Comparison of ENCODE assay signal across 9 mouse cellular contexts in genomic region chr11:4220443-4221400, GRCm38 (mm10). TPM values are rescaled to one million over a fixed set of nuclear protein-coding genes. Genes with fewer than 3 reads are reported as not detected.
DNase-seq lines count a peak whose midpoint lies in the region; ATAC-seq and TF ChIP-seq lines count a peak whose summit lies in the region.
"Had no signal": no experiment of that assay in that cellular context is flagged by ENCODE, and none has a peak within 500 bp of the region (broad histone marks: within the 10 kb centered on the region; RNA-seq: fewer than 3 reads in every experiment).

No protein-coding gene starts in this region.

- no peak overlapping the region for H3K4me2 ChIP-seq in midbrain, embryonic 11.5 days
- no peak overlapping the region for H3K4me2 ChIP-seq in midbrain, embryonic 15.5 days
- no peak overlapping the region for H3K4me2 ChIP-seq in hindbrain, postnatal 0 days (ENCODE audit: low read depth, low read length)
- no peak overlapping the region for H3K4me2 ChIP-seq in neural tube, embryonic 11.5 days (ENCODE audit: low read depth)
- H3K4me2 ChIP-seq: neural tube, embryonic 12.5 days had no signal

- H3K4me3 ChIP-seq in midbrain, embryonic 11.5 days (ENCODE audit: low read depth, low read length), result no peak overlapping the region
- H3K4me3 ChIP-seq in midbrain, embryonic 15.5 days, result no peak overlapping the region
- H3K4me3 ChIP-seq in hindbrain, postnatal 0 days (ENCODE audit: low read length), result no peak overlapping the region
- no peak overlapping the region for H3K4me3 ChIP-seq in limb, embryonic 10.5 days
- H3K4me3 ChIP-seq in neural tube, embryonic 11.5 days (ENCODE audit: low read depth, low read length), result no peak overlapping the region
- H3K4me3 ChIP-seq in thymus, adult 2 months (ENCODE audit: control insufficient read depth, insufficient read depth, low read length), result no peak overlapping the region
- H3K4me3 ChIP-seq: neural tube, embryonic 12.5 days had no signal

- peak; percentile 85 for TF ChIP-seq CTCF in hindbrain, postnatal 0 days (IDR thresholded peaks at IDR 0.05; ENCODE audit: low read depth)
- TF ChIP-seq CTCF in thymus, adult 2 months (IDR thresholded peaks at IDR 0.05; ENCODE audit: borderline replicate concordance, control insufficient read depth, extremely low read depth, insufficient read depth, low read length, poor library complexity), result peak; percentile 92

- no peak overlapping the region for H3K27ac ChIP-seq in midbrain, embryonic 11.5 days (ENCODE audit: low read depth, low read length)
- no peak overlapping the region for H3K27ac ChIP-seq in midbrain, embryonic 15.5 days
- no peak overlapping the region for H3K27ac ChIP-seq in hindbrain, postnatal 0 days
- no peak overlapping the region for H3K27ac ChIP-seq in limb, embryonic 10.5 days
- H3K27ac ChIP-seq in neural tube, embryonic 11.5 days (ENCODE audit: low read depth, low read length), result no peak overlapping the region
- H3K27ac ChIP-seq in thymus, adult 2 months (ENCODE audit: control insufficient read depth, insufficient read depth, low read length), result no peak overlapping the region
- H3K27ac ChIP-seq: neural tube, embryonic 12.5 days had no signal

- peaks cover 5% of the 10 kb centered on the region; the same call in 1 of the 2 replicates for H3K4me1 ChIP-seq in midbrain, embryonic 11.5 days (ENCODE audit: control insufficient read depth, insufficient read depth, low read length)
- peaks cover 10% of the 10 kb centered on the region for H3K4me1 ChIP-seq in midbrain, embryonic 15.5 days
- peaks cover 4% of the 10 kb centered on the region; the same call in 1 of the 2 replicates for H3K4me1 ChIP-seq in hindbrain, postnatal 0 days (ENCODE audit: insufficient read depth, low read length)
- H3K4me1 ChIP-seq in limb, embryonic 10.5 days, result peaks cover 16% of the 10 kb centered on the region
- 0 out of 2 replicates have a peak, but pooled peaks cover 7% of the 10 kb centered on the region for H3K4me1 ChIP-seq in neural tube, embryonic 11.5 days (ENCODE audit: control insufficient read depth, insufficient read depth, low read length)
- H3K4me1 ChIP-seq in thymus, adult 2 months (replicated peaks; ENCODE audit: control insufficient read depth, insufficient read depth, low read length), result peaks cover 13% of the 10 kb centered on the region; the same call in 1 of the 2 replicates

- H3K36me3 ChIP-seq in midbrain, embryonic 11.5 days (ENCODE audit: control insufficient read depth, insufficient read depth, low read length), result no peaks in the 10 kb centered on the region
- no peaks in the 10 kb centered on the region for H3K36me3 ChIP-seq in midbrain, embryonic 15.5 days (replicated peaks)
- peaks cover under 1% of the 10 kb centered on the region; the same call in 1 of the 2 replicates for H3K36me3 ChIP-seq in hindbrain, postnatal 0 days (ENCODE audit: insufficient read depth, low read length)
- peaks cover 4% of the 10 kb centered on the region; the same call in 1 of the 2 replicates for H3K36me3 ChIP-seq in limb, embryonic 10.5 days
- no peaks in the 10 kb centered on the region for H3K36me3 ChIP-seq in neural tube, embryonic 11.5 days (ENCODE audit: control insufficient read depth, insufficient read depth, low read length)
- no peaks in the 10 kb centered on the region for H3K36me3 ChIP-seq in thymus, adult 2 months (ENCODE audit: control insufficient read depth, insufficient read depth, low read length)

- DNase-seq in midbrain, embryonic 11.5 days (ENCODE audit: low spot score, missing footprints), result peak; percentile 96
- DNase-seq in adrenal gland, postnatal 25 days, result peak; percentile 89
- peak; percentile 75 for DNase-seq in embryo, embryonic 9.5 days (ENCODE audit: extremely low spot score)
- peak; percentile 55 for DNase-seq in hindbrain, postnatal 0 days (ENCODE audit: low spot score)
- DNase-seq in limb, embryonic 10.5 days (ENCODE audit: low spot score), result peak; percentile 84
- peak; percentile 65 for DNase-seq in neural tube, embryonic 11.5 days (ENCODE audit: low spot score)
- DNase-seq in thymus, adult 2 months, result peak; percentile 88

- no peak for TF ChIP-seq POLR2A in thymus, adult 2 months (IDR thresholded peaks at IDR 0.05; ENCODE audit: control insufficient read depth, extremely low read depth, insufficient read depth, low read length, poor library complexity)

- H3K9ac ChIP-seq in midbrain, embryonic 11.5 days (ENCODE audit: low read length), result no peak overlapping the region
- no peak overlapping the region for H3K9ac ChIP-seq in midbrain, embryonic 15.5 days
- no peak overlapping the region for H3K9ac ChIP-seq in hindbrain, postnatal 0 days (replicated peaks; ENCODE audit: low read length)
- no peak overlapping the region for H3K9ac ChIP-seq in neural tube, embryonic 11.5 days (ENCODE audit: low read length)
- H3K9ac ChIP-seq: neural tube, embryonic 12.5 days had no signal

- ATAC-seq in midbrain, embryonic 11.5 days (ENCODE audit: low FRiP score), result peak; percentile 58; the same call in 1 of the 2 replicates
- ATAC-seq in midbrain, embryonic 15.5 days (replicated peaks), result no peak
- ATAC-seq in hindbrain, postnatal 0 days, result no peak
- no peak for ATAC-seq in neural tube, embryonic 11.5 days (ENCODE audit: insufficient read depth, low FRiP score, low TSS enrichment)

- H3K27me3 ChIP-seq in midbrain, embryonic 11.5 days (ENCODE audit: control insufficient read depth, insufficient read depth, low read length), result peaks cover 18% of the 10 kb centered on the region
- peaks cover 26% of the 10 kb centered on the region for H3K27me3 ChIP-seq in midbrain, embryonic 15.5 days (replicated peaks)
- no peaks in the 10 kb centered on the region for H3K27me3 ChIP-seq in hindbrain, postnatal 0 days (ENCODE audit: insufficient read depth, low read length)
- H3K27me3 ChIP-seq in limb, embryonic 10.5 days (ENCODE audit: low read depth, poor library complexity, severe bottlenecking), result peaks cover 40% of the 10 kb centered on the region
- peaks cover 12% of the 10 kb centered on the region for H3K27me3 ChIP-seq in neural tube, embryonic 11.5 days (ENCODE audit: control insufficient read depth, insufficient read depth, low read length)
- H3K27me3 ChIP-seq in thymus, adult 2 months (ENCODE audit: control insufficient read depth, insufficient read depth, low read length), result no peaks in the 10 kb centered on the region; the same call in 1 of the 2 replicates

- WGBS in midbrain, embryonic 11.5 days, result 42% methylated on average over 28 of the region's 28 CpGs
- WGBS in midbrain, embryonic 15.5 days, result 42% methylated on average over 28 of the region's 28 CpGs
- 51% methylated on average over 28 of the region's 28 CpGs for WGBS in hindbrain, postnatal 0 days
- WGBS in limb, embryonic 10.5 days, result 50% methylated on average over 28 of the region's 28 CpGs
- WGBS in neural tube, embryonic 11.5 days, result 49% methylated on average over 28 of the region's 28 CpGs
- WGBS in thymus, adult 2 months, result 55% methylated on average over 28 of the region's 28 CpGs

- H3K9me3 ChIP-seq in midbrain, embryonic 11.5 days (ENCODE audit: control insufficient read depth, low read length), result no peaks in the 10 kb centered on the region
- no peaks in the 10 kb centered on the region for H3K9me3 ChIP-seq in midbrain, embryonic 15.5 days
- H3K9me3 ChIP-seq in hindbrain, postnatal 0 days (ENCODE audit: low read length), result no peaks in the 10 kb centered on the region
- H3K9me3 ChIP-seq in limb, embryonic 10.5 days (replicated peaks), result no peaks in the 10 kb centered on the region
- H3K9me3 ChIP-seq in neural tube, embryonic 11.5 days (ENCODE audit: control insufficient read depth, low read length), result peaks cover 4% of the 10 kb centered on the region; the same call in 1 of the 2 replicates
- H3K9me3 ChIP-seq: neural tube, embryonic 12.5 days had no signal

RNA-seq across cellular contexts. Expression of gene Castor1, which starts 2.7 kb away (rescaled TPM):
- polyA plus RNA-seq in midbrain, embryonic 11.5 days (2014; fragmentation: Nextera tagmentation; extraction: Ambion mirVana), result 2.5 and 2.7 TPM in 2 replicates
- 2.6 and 3.6 TPM in 2 replicates for polyA plus RNA-seq in midbrain, embryonic 15.5 days (2015; fragmentation: Nextera tagmentation; extraction: Ambion mirVana)
- total RNA-seq in adrenal gland, postnatal 25 days (2021), result 3.0 and 4.1 TPM in 2 replicates
- total RNA-seq in hindbrain, postnatal 0 days (2014; rRNA removed), result 20.6 and 20.7 TPM in 2 replicates
- 10.6 and 12.4 TPM in 2 replicates for polyA plus RNA-seq in hindbrain, postnatal 0 days (2015; fragmentation: Nextera tagmentation; extraction: Ambion mirVana)
- 1.8 and 2.1 TPM in 2 replicates for polyA plus RNA-seq in limb, embryonic 10.5 days (2016; fragmentation: Nextera tagmentation; extraction: Ambion mirVana)
- polyA plus RNA-seq in neural tube, embryonic 11.5 days (2014; fragmentation: Nextera tagmentation; extraction: Ambion mirVana), result 1.9 and 2.1 TPM in 2 replicates
- polyA plus RNA-seq in thymus, adult 2 months (2012; rRNA removed), result 23.3 and 34.5 TPM in 2 replicates

RNA-seq across cellular contexts. Expression of gene Osm, which starts 15.5 kb away (rescaled TPM):
- not detected in 2 replicates for polyA plus RNA-seq in midbrain, embryonic 11.5 days (2014; fragmentation: Nextera tagmentation; extraction: Ambion mirVana)
- polyA plus RNA-seq in midbrain, embryonic 15.5 days (2015; fragmentation: Nextera tagmentation; extraction: Ambion mirVana), result 0.11 and 0.21 TPM in 2 replicates
- not detected in 2 replicates for total RNA-seq in adrenal gland, postnatal 25 days (2021)
- 0.40 TPM in 1 of 2 replicates, not detected in the other for total RNA-seq in hindbrain, postnatal 0 days (2014; rRNA removed)
- polyA plus RNA-seq in hindbrain, postnatal 0 days (2015; fragmentation: Nextera tagmentation; extraction: Ambion mirVana), result 0.08 TPM in 1 of 2 replicates, not detected in the other
- not detected in 2 replicates for polyA plus RNA-seq in limb, embryonic 10.5 days (2016; fragmentation: Nextera tagmentation; extraction: Ambion mirVana)
- polyA plus RNA-seq in neural tube, embryonic 11.5 days (2014; fragmentation: Nextera tagmentation; extraction: Ambion mirVana), result not detected in 2 replicates
- polyA plus RNA-seq in thymus, adult 2 months (2012; rRNA removed), result 5.3 and 5.8 TPM in 2 replicates
- polyA plus RNA-seq: neural tube, embryonic 12.5 days had no signal

RNA-seq across cellular contexts. Expression of gene Tbc1d10a, which starts 34.1 kb away (rescaled TPM):
- 14.6 and 17.3 TPM in 2 replicates for polyA plus RNA-seq in midbrain, embryonic 11.5 days (2014; fragmentation: Nextera tagmentation; extraction: Ambion mirVana)
- polyA plus RNA-seq in midbrain, embryonic 15.5 days (2015; fragmentation: Nextera tagmentation; extraction: Ambion mirVana), result 35.0 and 38.6 TPM in 2 replicates
- 15.6 and 15.8 TPM in 2 replicates for total RNA-seq in adrenal gland, postnatal 25 days (2021)
- 59.1 and 60.8 TPM in 2 replicates for total RNA-seq in hindbrain, postnatal 0 days (2014; rRNA removed)
- polyA plus RNA-seq in hindbrain, postnatal 0 days (2015; fragmentation: Nextera tagmentation; extraction: Ambion mirVana), result 34.2 TPM in 2 replicates
- polyA plus RNA-seq in limb, embryonic 10.5 days (2016; fragmentation: Nextera tagmentation; extraction: Ambion mirVana), result 27.4 and 37.4 TPM in 2 replicates
- polyA plus RNA-seq in neural tube, embryonic 11.5 days (2014; fragmentation: Nextera tagmentation; extraction: Ambion mirVana), result 20.5 and 22.1 TPM in 2 replicates
- 98.1 and 112 TPM in 2 replicates for polyA plus RNA-seq in thymus, adult 2 months (2012; rRNA removed)

RNA-seq across cellular contexts. Expression of gene Lif, which starts 36.6 kb away (rescaled TPM):
- not detected in 2 replicates for polyA plus RNA-seq in midbrain, embryonic 11.5 days (2014; fragmentation: Nextera tagmentation; extraction: Ambion mirVana)
- polyA plus RNA-seq in midbrain, embryonic 15.5 days (2015; fragmentation: Nextera tagmentation; extraction: Ambion mirVana), result 0.05 TPM in 1 of 2 replicates, not detected in the other
- 0.09 TPM in 1 of 2 replicates, not detected in the other for total RNA-seq in adrenal gland, postnatal 25 days (2021)
- total RNA-seq in hindbrain, postnatal 0 days (2014; rRNA removed), result 0.21 and 0.22 TPM in 2 replicates
- 0.08 and 0.10 TPM in 2 replicates for polyA plus RNA-seq in hindbrain, postnatal 0 days (2015; fragmentation: Nextera tagmentation; extraction: Ambion mirVana)
- polyA plus RNA-seq in limb, embryonic 10.5 days (2016; fragmentation: Nextera tagmentation; extraction: Ambion mirVana), result 0.05 and 0.06 TPM in 2 replicates
- polyA plus RNA-seq in neural tube, embryonic 11.5 days (2014; fragmentation: Nextera tagmentation; extraction: Ambion mirVana), result not detected in 2 replicates
- 1.7 and 2.2 TPM in 2 replicates for polyA plus RNA-seq in thymus, adult 2 months (2012; rRNA removed)
- polyA plus RNA-seq: neural tube, embryonic 12.5 days had no signal
